Mouse (Mus musculus) thymus, postnatal 4 days (tissue): ENCODE results near the gene Fbxl17.
A peak's percentile ranks its signal among the peaks of the same experiment; 100 is the strongest.

Experiments
- DNase-seq: peaks from one replicate; pipeline ENCODE4 v3.0.0; 2021

Gene Fbxl17

DNA sequence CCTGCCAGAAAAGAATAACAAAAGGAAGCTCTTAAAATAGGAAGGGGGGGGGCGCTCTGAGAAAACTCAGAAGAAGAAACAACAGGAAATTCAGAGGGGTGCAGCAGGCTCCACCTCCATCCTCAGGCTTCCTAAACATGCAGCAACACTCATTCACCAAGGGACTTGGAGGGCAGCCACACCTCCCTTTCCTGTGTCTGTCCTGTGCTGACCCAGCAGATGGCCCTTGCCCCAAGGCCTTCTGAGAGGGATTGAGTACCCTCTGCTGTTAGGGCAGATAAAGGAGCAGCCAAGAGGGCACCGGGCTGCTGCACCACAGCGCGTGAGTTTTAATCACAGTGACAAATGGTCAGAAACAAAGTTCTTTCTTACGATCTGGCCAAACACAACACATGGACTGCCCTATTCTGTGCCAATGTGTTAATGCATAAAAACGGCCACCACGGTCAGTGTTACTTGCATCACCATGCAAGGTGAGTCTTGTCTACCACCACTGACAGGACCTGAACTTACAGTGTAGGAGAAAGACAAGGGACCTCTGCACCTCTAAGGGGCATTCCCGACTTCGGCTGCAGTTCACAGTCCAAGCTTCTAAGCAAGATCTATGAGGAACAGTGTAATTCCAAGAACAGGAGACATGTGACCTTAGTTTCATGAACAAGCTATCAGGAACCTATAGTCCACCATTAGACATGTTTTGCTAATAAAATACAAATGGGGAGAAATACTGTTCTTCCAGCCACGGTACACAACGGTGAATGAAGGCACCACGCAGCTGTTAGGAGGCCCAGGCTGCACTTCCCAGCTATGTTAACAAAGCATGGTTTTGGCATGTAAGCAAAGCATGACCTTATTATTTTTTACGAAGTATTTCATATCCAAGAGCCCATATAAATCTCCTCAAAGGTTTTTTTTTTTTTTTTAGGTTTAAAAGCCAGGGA is 96.8 kb downstream of the Fbxl17 start:
- no peak for DNase-seq

- DNase-seq, result no peak
Observed at GRCm38 (mm10) chr17:63402170-63402569, 97.6 kb downstream of the Fbxl17 start.

DNA sequence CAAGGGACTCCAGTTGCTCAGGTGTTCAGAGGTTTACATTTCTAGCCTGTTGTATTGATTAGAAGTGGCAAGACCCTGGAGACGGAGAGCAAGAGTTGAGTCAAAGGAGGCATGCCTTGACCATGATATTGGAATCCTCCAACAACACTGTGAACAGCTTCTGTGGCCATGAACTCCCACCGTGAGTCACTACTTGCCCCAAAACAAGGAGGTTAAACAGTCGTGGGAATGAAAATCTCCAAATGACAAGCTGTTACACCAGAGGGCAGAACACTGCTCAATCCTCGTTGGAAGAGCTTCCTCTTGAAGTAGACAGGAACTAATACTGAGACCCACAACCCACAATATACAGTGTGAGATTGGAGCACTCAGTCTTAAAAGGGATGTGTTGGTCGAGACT is 99.2 kb downstream of the Fbxl17 start:
- DNase-seq, result no peak

- no peak for DNase-seq
Observed at GRCm38 (mm10) chr17:63399816-63400215, 100.0 kb downstream of the Fbxl17 start.

DNA sequence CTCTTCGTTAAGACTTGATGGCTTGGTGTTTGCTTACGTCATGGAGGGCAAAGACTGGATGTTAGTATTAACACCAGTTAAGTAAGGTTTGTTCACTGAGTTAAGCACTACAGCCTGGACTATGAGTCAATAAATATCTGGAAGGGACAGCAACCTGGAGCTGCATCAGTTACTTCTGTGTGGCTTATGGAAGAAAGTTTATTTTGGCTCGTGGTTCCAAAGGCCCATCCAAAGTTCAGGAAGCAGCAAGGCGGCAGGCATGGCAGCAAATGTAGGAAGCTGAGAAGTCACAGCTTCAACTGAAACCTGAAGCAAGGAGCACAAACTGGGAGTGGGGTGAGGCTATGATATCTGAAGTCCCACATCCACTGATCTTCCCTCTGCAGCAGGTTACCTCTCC is 108.3 kb downstream of the Fbxl17 start:
- no peak for DNase-seq

DNA sequence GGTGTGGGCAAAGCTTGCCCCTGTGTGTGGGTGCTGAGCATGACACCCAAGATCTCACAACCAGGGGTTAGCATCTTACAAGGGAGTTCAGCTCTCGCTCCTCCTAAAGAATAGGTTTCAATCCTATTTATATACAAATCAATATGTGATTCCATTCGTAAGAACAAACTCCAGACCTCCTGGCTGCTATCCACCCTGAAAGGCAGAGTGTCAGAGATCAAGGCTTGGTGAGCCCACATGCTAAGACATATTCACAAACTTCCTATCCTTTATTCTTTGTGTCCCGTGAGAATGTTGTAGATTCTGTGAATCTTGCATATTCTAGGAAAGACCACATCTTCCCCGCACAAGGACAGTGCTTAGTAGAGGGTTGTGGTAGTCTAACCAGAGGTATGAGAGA is 108.9 kb downstream of the Fbxl17 start:
- no peak for DNase-seq

- no peak for DNase-seq
Observed at GRCm38 (mm10) chr17:63370977-63371376, 128.8 kb downstream of the Fbxl17 start.

DNA sequence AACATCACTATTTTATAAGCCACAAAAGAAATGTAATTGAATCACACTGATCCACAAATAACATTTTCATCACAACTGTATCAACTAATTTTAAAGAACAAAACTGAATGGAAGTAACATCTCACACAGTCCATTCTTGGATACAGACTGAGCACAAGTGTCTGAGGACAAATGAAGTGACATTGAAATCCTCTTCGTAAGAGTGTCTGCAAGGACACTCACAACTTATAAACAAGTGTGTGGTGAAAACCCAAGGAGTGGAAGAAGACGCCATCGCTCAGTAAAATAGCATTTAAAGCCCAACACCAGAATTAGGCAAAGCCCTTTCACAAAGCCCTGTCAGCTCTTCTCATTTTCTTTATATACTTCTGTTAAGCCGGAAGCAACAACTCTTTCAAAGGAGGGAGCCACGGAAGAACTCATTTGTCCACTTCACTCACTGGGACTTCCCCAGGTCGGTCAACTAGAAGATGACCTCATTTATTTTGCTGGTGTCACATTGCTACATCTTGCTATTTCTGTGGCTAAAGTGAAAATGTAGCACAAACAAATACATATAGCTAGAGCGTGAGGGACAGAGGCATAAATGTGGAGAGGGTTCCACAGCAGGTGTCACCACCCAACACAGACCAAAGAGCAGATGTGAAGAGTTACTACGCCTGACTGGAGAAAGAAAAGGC is 130.0 kb downstream of the Fbxl17 start:
- no peak for DNase-seq

DNA sequence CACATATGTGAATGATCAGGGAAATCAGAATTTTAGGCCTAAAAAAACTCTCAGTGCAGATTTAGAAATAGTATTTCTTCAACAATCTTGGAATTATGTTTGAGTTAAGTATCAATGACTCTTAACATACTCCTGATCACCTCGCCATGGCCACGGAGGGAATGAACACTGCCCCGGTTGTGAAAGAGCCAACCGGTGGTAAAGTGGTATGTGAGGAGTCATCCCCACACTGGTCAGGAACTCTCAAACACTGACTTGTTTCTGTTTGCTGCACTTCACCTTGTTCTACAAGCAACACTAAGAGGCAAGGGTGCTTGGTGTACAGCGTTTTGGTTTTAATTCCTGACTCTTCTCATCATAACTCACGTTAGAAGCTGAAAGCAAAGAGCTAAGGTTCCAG is 132.3 kb downstream of the Fbxl17 start:
- DNase-seq, result no peak

DNA sequence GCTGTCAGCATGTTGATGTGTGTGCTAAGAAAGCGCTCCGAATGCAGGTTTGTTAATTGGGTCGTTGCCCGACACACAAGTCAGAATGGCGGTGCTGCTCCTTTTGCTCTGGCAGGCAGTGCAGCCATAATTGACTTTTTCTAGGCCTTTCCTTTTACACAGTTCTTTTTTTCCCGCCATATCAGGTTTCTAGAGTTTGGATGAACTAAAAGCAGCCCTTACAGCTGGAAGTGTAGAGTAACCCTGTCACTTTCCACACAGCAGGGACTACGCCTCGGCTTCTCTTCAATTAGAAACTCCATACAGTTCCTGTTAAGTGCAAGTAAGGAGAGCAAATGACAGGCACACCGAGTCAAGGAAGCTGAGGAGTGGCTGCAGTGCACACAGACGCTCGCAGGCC is 133.8 kb downstream of the Fbxl17 start:
- DNase-seq, result no peak

DNA sequence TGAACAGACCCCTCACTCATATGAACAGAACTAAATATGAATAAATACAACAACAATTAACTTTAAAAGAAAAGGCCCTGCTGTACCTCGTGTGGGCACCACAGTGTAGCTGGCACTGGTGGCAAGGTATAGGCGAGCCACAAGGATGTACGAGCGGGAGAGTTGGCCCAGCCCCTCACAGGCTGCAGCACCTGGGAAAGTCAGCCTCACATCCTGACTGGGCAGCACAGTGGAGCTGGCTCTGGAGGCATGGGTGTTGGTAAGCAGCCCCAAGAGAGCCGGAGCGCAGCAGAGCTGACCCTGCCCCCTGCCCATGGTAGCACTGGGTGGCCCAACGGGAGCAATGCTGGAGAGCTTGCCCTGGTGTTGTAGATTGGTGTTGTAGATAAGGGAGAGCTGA is 135.2 kb downstream of the Fbxl17 start:
- DNase-seq, result no peak

GRCm38 (mm10) chr17:63362196-63362595 is 137.6 kb downstream of the Fbxl17 start:
- peak; percentile 33 for DNase-seq

DNA sequence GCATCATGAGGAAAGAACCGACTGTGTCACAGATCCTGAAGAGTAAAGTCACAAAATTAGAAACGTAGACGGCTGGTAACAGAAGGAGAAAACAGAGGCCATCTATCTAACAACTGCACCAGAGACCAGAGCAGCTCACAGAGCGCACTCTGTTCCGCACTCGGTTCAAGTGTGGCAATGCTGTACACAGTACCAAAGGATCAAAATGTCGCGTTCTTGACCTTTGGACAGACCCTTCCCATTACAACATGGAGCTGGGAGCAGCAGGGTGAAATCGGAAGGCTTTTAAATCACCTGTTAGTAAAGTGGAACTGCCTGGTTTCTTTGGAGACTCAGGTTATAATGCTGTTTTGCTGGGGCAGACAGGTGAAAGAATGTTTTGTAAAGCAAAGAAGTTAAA is 138.1 kb downstream of the Fbxl17 start:
- no peak for DNase-seq

- no peak for DNase-seq
Observed at GRCm38 (mm10) chr17:63358837-63359236, 141.0 kb downstream of the Fbxl17 start.

- no peak for DNase-seq
Observed at GRCm38 (mm10) chr17:63356202-63356601, 143.6 kb downstream of the Fbxl17 start.

GRCm38 (mm10) chr17:63352634-63353195 is 147.1 kb downstream of the Fbxl17 start:
- no peak for DNase-seq

GRCm38 (mm10) chr17:63351682-63352081 is 148.1 kb downstream of the Fbxl17 start:
- no peak for DNase-seq

- no peak for DNase-seq
Observed at GRCm38 (mm10) chr17:63350876-63351509, 148.8 kb downstream of the Fbxl17 start.

DNA sequence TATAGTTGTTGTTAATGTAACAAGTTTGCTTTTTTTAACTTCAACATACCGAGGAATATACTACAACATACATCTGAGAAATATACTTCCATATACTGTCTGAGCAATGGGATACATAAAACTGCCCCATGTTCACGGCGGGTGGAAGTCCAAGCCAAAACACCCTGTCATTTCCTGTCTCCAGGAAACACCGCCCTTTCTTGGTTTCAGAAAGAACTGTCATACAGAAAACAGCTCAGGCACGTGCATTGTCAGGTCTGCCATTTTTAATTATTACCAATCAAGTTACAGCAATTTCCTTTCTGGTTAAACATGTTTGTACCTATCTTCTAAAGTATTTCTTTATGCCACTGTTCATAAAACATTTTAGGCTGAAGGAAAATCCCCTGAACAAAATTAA is 155.7 kb downstream of the Fbxl17 start:
- no peak for DNase-seq

- no peak for DNase-seq
Observed at GRCm38 (mm10) chr17:63343076-63343475, 156.7 kb downstream of the Fbxl17 start.

GRCm38 (mm10) chr17:63342440-63342839 is 157.4 kb downstream of the Fbxl17 start:
- no peak for DNase-seq

GRCm38 (mm10) chr17:63341203-63341602 is 158.6 kb downstream of the Fbxl17 start:
- no peak for DNase-seq

DNA sequence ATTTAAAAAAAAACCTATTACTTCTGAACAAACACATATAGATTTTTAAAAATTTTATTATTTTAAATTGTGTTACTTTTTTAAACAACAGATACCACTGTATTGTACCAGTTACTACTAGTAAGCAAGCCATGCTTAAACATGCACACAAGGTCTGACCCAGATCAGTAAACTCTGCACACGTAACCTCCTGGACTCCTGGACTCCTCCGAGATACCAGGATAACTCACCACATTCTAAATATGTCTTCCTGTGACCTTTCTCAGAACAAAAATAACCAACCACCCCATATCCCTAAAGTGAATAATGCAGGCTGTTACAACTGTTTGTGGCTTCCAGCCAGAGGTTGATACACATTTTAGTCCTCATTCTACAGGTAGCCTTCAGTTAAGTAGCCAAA is 170.9 kb downstream of the Fbxl17 start:
- DNase-seq, result no peak
